Mouse (Mus musculus) megakaryocyte, embryonic 14.5 days (primary cell): ENCODE results near the gene Rnf145.

Experiments used
- FLI1 ChIP-seq: IDR thresholded peaks from 2 replicates; pipeline ENCODE4 v1.6.1; 2012; ENCODE audit warnings: low read length, inconsistent platforms, mixed read lengths
- GATA1 ChIP-seq: IDR thresholded peaks from 3 replicates; pipeline ENCODE4 v1.6.1; 2012; ENCODE audit warnings: mixed read lengths, low read length, inconsistent platforms, borderline replicate concordance

DNA sequence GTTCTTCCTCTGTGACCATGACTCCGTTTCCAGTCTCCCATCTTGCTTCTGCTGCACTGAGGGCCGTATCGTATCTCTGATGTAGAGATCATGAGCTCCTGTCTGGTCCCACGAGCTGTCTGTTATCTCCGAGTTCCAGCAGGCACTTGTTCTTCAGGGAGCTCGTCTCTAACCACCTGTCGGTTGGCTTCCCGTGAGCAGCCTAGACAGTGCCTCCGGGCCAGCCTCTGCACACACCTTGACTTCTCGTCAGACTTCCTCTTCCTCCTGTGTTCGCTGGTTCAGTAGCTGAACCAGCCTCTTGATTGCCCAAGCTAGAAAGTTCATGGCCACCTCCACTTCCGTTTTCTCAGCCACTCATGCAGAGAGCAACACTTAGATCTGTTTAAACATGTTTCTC is 10.4 kb downstream of the Rnf145 start:
- TF ChIP-seq GATA1 (no peak), FLI1 (no peak)
